Mouse (Mus musculus) lung, postnatal 0 days (tissue): ENCODE measurements around the gene Yipf6.

ENCODE experiments used
- CTCF ChIP-seq: IDR thresholded peaks from 2 replicates; pipeline ENCODE4 v1.5.1; 2016; ENCODE audit warnings: antibody characterized with exemption, mild to moderate bottlenecking
- EP300 ChIP-seq: IDR thresholded peaks from 2 replicates; pipeline ENCODE4 v1.6.1; 2016; ENCODE audit warnings: antibody characterized with exemption, mild to moderate bottlenecking, control low read depth

DNA sequence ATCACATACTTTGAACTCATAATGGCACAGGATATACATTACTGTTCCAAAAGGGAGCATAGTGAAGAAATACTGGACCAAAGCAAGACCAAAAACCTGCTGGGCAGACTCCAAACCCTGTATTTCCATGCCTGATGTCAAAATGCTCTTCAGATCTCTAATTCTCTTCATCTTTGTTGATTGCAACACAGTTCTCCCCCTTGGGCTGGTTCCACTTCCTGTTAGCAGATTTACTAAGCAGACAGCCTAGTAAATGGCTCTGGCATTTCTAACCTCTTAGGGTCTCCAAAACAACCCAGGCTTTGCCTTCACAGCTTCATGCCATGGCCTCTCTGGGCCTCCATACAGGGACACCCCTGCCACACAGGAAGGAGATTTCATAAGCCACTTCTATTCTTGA is 28.4 kb downstream of the Yipf6 start:
- TF ChIP-seq CTCF, result no peak
- TF ChIP-seq EP300, result no peak
